Mouse (Mus musculus): Measurements from ENCODE around the gene Tmem11. TPM values are rescaled to one million over a fixed set of nuclear protein-coding genes. Genes with fewer than 3 reads are reported as not detected.

Tmem11 gene
- 58.7 and 65.7 TPM in 2 replicates for polyA plus RNA-seq (2015; fragmentation: Nextera tagmentation; extraction: Ambion mirVana)

DNA sequence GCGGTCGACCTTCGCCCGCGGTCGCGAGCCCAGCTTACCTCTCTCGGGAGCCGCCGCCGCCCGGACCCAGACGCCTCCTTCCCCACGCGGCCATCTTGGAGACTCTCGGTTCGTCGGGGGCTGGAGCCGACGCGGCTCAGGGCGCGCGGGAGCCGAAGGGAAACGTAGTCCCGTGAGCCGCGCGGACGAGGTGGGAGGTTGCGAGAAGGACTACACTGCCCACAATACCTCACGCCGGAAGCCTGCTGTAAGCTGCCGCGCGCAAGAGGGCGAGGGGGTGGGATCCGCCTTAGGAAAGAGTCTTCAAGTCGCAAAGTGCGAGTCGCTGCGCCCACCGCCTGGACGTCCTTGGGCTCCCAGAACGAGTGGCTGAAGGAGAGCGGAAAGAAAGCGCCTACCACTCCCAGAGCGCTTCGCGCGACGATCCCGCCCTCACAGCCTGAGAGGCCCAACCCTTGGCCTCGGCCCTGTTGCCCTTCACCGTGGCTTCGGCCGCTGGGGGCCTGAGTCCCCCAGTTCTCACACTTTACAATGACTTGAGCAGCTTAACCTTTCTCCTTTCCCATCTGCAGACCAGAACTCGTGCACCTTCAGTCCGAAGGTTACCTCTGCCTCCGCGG is at the start of gene Tmem11:
Gene Tmem11 (minus strand): TSS at position 598 of the 620 bp plus-strand sequence.
- WGBS = under 1% methylated on average over 57 of the region's 62 CpGs
- peak within 1 kb of the TSS; percentile 86 for H3K27ac ChIP-seq
- H3K4me3 ChIP-seq = peak within 1 kb of the TSS; percentile 89
- ATAC-seq = peak; percentile 100
- H3K4me1 ChIP-seq = peaks cover 51% of the 10 kb centered on the region
- H3K27me3 ChIP-seq = no peaks in the 10 kb centered on the region
- H3K4me2 ChIP-seq = peak within 1 kb of the TSS; percentile 68
- H3K36me3 ChIP-seq (ENCODE audit: poor library complexity, severe bottlenecking) = no peaks in the 10 kb centered on the region; the same call in 1 of the 2 replicates
- H3K9ac ChIP-seq = peak within 1 kb of the TSS; percentile 86
- H3K9me3 ChIP-seq (replicated peaks) = no peaks in the 10 kb centered on the region

DNA sequence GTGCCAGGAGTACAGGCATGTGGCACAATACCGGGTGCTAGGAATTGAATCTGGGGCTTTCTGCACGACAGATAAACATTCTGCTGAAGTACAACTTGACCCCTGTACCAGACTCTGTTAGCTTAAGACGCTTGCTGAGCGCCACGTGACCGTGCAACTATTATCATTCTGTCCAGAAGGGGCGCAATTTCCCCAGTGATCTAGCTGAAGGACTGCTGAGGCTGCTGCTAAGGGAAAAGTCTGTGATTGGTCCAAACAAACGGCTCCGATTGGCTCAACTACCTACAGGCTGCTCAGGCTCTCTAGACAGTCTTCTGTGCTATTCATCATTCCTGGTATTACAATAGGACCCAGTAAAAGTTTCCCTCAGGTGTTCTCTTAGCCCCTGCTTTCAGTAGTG is 48.2 kb upstream of the Tmem11 start:
- Histone ChIP-seq H3K4me3 (peak overlapping the region; percentile 21), H3K36me3 (ENCODE audit: poor library complexity, severe bottlenecking) (no peaks in the 10 kb centered on the region), H3K27me3 (peaks cover 6% of the 10 kb centered on the region; the same call in 1 of the 2 replicates), H3K9me3 (replicated peaks) (no peaks in the 10 kb centered on the region), H3K9ac (peak overlapping the region; percentile 17; the same call in 1 of the 2 replicates), H3K27ac (no peak overlapping the region), H3K4me2 (peak overlapping the region; percentile 48), H3K4me1 (peaks cover 16% of the 10 kb centered on the region)
- peak; percentile 74 for ATAC-seq
- 1% methylated on average over 9 of the region's 9 CpGs for WGBS

DNA sequence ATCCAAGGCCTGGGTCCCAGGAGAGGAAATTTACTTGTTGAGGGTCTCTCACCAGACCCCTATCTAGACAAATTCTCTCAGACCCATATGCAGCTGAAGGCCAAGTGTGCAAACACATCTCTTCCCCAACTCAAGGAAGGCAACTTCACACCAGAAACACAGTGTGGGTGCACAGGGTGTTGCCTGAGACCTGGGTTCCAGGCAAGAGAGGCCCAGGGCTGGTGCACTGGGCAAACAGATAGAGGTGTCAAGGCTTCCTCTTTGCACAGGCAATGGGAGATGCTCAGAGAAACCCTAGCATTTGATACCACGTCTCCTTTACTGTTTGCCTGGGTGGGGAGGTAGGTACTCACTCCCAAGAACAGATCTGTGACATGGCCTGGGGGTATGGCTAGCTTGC is 45.9 kb upstream of the Tmem11 start:
- Histone ChIP-seq H3K4me3 (no peak overlapping the region), H3K27ac (no peak overlapping the region), H3K9me3 (replicated peaks) (no peaks in the 10 kb centered on the region), H3K4me1 (peaks cover 10% of the 10 kb centered on the region), H3K27me3 (no peaks in the 10 kb centered on the region), H3K4me2 (no peak overlapping the region), H3K9ac (no peak overlapping the region), H3K36me3 (ENCODE audit: poor library complexity, severe bottlenecking) (no peaks in the 10 kb centered on the region)
- ATAC-seq = no peak
- WGBS = 88% methylated on average over 1 of the region's 1 CpGs

DNA sequence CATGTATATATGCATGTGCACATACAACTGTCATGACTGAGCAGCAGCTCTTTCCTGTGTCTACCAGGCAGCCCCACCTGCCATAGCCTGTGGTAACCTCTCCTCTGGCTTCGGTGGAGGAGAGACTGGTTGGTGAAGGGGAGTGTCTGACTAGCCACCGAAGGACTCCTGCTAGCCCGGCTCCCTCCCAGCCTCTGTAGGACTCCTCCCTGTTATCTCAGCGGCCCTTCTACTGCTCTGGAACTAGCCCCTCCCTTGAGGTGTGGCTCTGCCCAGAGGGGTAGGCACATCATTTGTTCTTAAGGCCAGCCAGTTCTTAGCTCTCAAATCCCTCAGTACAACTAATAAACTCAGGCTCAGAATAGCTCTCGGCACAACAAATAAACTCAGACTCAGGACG is 45.4 kb upstream of the Tmem11 start:
- H3K36me3 ChIP-seq (ENCODE audit: poor library complexity, severe bottlenecking) = no peaks in the 10 kb centered on the region
- WGBS = 63% methylated on average over 6 of the region's 6 CpGs
- no peak overlapping the region for H3K4me2 ChIP-seq
- no peak for ATAC-seq
- H3K27ac ChIP-seq = no peak overlapping the region
- H3K9ac ChIP-seq = no peak overlapping the region
- no peak overlapping the region for H3K4me3 ChIP-seq
- peaks cover 10% of the 10 kb centered on the region for H3K4me1 ChIP-seq
- H3K27me3 ChIP-seq = no peaks in the 10 kb centered on the region
- no peaks in the 10 kb centered on the region for H3K9me3 ChIP-seq (replicated peaks)

DNA sequence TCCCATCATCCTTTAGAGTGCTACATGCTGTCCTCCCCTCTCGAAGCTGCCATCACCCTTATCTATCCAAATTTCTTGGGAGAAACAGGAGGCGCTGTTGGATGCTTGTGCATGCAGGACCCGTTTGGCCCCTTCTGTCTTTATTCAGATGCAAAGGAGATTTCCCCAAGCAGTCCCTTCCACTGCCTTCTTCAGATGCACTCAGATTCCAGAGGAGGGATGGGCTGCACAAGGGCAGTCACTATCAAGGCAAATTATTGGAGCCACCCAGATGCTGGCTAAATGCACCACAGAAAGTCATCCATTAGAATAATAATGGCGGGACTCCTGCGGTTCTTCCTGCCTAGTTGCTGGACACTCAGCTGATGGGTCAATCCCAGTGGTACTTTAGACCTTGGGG is 43.9 kb upstream of the Tmem11 start:
- H3K9me3 ChIP-seq (replicated peaks) = no peaks in the 10 kb centered on the region
- WGBS = 66% methylated on average over 5 of the region's 5 CpGs

DNA sequence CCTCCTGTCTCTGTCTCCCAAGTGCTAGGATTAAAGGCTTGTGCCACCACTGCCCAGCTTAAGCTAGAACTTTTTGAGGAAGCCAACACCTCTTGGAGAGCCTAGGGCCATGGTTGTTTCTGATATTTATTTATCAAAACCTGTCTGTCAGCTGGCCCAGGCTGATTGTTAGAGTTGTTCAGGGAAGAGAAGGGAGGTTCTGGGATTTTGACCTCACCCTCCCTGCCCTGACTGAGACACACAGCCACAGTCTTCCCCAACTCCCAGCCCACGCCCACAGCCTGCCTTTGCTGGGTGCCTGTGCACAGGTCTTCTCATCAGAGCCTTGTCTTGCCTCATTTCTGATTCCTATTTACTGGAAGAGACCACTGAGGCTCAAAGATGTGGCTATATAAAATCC is 43.1 kb upstream of the Tmem11 start:
- Histone ChIP-seq H3K27ac (no peak overlapping the region), H3K9me3 (replicated peaks) (no peaks in the 10 kb centered on the region), H3K4me3 (no peak overlapping the region), H3K27me3 (no peaks in the 10 kb centered on the region), H3K9ac (no peak overlapping the region), H3K36me3 (ENCODE audit: poor library complexity, severe bottlenecking) (no peaks in the 10 kb centered on the region), H3K4me2 (no peak overlapping the region), H3K4me1 (peaks cover 4% of the 10 kb centered on the region; the same call in 1 of the 2 replicates)
- WGBS = 81% methylated on average over 1 of the region's 1 CpGs
- ATAC-seq = no peak

More for the DNA sequence above, 43.9 kb upstream of the Tmem11 start:
- Histone ChIP-seq H3K4me2 (no peak overlapping the region), H3K27me3 (no peaks in the 10 kb centered on the region), H3K27ac (no peak overlapping the region), H3K36me3 (ENCODE audit: poor library complexity, severe bottlenecking) (no peaks in the 10 kb centered on the region), H3K9ac (no peak overlapping the region), H3K4me1 (peaks cover 10% of the 10 kb centered on the region), H3K4me3 (no peak overlapping the region)
- ATAC-seq = no peak

DNA sequence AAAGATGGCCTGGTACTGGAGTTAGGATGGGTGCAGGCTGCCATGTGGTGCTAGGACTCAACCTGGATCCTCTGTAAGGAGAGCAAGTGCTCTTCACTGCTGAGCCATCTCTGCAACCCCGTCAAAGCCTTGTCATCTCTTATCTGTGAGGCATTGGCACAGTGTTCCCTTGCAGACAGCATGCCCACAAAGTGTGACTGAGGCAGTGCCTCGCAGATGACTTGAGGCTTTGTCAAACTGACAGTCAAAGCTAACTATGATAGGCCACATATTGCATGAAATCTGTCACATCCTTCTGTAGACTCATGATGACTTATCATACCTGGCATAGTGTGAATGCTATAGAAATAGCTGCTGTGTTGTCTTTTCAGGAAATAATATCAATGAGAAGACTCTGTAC is 40.9 kb upstream of the Tmem11 start:
- H3K4me3 ChIP-seq = no peak overlapping the region

DNA sequence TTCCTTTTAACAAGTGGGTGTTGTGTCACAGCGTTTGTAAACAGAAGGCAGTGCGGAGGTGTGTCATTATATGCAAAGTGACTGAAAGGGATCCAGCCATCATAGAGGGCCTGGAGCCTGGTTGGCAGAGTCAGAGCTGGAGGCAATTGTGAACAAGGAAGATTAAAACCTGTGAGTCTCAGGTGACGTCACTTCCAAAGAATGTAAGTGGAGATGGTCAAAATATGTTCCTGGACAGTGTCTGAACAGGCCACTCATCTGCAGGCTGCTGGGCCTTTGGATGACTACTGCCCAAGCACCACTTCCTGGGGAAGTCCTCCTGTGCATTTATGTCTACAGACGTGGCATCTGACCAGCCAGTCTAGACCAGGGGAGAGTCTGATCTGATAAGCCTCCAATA is 36.1 kb upstream of the Tmem11 start:
- no peaks in the 10 kb centered on the region for H3K9me3 ChIP-seq (replicated peaks)
- peaks cover 28% of the 10 kb centered on the region for H3K4me1 ChIP-seq
- H3K4me2 ChIP-seq = no peak overlapping the region
- H3K27ac ChIP-seq = no peak overlapping the region
- no peaks in the 10 kb centered on the region for H3K27me3 ChIP-seq
- no peak for ATAC-seq
- WGBS = 85% methylated on average over 4 of the region's 4 CpGs
- H3K4me3 ChIP-seq = no peak overlapping the region
- no peak overlapping the region for H3K9ac ChIP-seq
- H3K36me3 ChIP-seq (ENCODE audit: poor library complexity, severe bottlenecking) = no peaks in the 10 kb centered on the region

More for the DNA sequence above, 40.9 kb upstream of the Tmem11 start:
- no peak overlapping the region for H3K9ac ChIP-seq
- H3K27ac ChIP-seq = no peak overlapping the region
- no peaks in the 10 kb centered on the region for H3K9me3 ChIP-seq (replicated peaks)
- ATAC-seq = no peak; the same call in 1 of the 2 replicates
- H3K4me1 ChIP-seq = no peaks in the 10 kb centered on the region
- H3K4me2 ChIP-seq = no peak overlapping the region
- H3K27me3 ChIP-seq = no peaks in the 10 kb centered on the region
- 84% methylated on average over 2 of the region's 2 CpGs for WGBS
- H3K36me3 ChIP-seq (ENCODE audit: poor library complexity, severe bottlenecking) = no peaks in the 10 kb centered on the region

DNA sequence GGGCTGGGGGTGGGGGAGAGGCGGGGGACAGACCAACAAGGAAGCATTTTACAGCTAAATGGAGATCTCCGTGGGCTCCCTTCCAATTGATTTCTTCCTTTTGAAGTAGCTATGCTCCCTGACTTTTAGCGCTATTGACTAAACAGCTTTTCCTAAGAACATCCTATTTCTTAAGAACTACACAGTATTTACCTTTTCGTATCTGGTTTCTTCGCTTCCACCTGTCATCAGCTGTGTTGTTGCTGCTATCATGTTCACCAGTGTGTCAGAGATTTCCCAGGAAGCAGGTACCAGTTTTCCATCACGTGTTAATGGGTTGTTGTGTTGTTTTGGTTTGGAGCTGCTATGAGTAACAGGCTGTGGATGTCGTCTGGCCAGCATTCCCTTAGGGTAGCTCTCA is 35.4 kb upstream of the Tmem11 start, which contains the start of gene Natd1:
Gene Natd1 (minus strand): TSS at position 260 of the 400 bp plus-strand sequence.
- peak within 1 kb of the TSS; percentile 93 for H3K9ac ChIP-seq
- peaks cover 28% of the 10 kb centered on the region for H3K4me1 ChIP-seq
- WGBS = 34% methylated on average over 7 of the region's 7 CpGs
- H3K4me3 ChIP-seq = peak within 1 kb of the TSS; percentile 70
- H3K9me3 ChIP-seq (replicated peaks) = no peaks in the 10 kb centered on the region
- no peak for ATAC-seq
- peak within 1 kb of the TSS; percentile 84 for H3K4me2 ChIP-seq
- peak within 1 kb of the TSS; percentile 77 for H3K27ac ChIP-seq
- H3K36me3 ChIP-seq (ENCODE audit: poor library complexity, severe bottlenecking) = no peaks in the 10 kb centered on the region
- no peaks in the 10 kb centered on the region for H3K27me3 ChIP-seq

DNA sequence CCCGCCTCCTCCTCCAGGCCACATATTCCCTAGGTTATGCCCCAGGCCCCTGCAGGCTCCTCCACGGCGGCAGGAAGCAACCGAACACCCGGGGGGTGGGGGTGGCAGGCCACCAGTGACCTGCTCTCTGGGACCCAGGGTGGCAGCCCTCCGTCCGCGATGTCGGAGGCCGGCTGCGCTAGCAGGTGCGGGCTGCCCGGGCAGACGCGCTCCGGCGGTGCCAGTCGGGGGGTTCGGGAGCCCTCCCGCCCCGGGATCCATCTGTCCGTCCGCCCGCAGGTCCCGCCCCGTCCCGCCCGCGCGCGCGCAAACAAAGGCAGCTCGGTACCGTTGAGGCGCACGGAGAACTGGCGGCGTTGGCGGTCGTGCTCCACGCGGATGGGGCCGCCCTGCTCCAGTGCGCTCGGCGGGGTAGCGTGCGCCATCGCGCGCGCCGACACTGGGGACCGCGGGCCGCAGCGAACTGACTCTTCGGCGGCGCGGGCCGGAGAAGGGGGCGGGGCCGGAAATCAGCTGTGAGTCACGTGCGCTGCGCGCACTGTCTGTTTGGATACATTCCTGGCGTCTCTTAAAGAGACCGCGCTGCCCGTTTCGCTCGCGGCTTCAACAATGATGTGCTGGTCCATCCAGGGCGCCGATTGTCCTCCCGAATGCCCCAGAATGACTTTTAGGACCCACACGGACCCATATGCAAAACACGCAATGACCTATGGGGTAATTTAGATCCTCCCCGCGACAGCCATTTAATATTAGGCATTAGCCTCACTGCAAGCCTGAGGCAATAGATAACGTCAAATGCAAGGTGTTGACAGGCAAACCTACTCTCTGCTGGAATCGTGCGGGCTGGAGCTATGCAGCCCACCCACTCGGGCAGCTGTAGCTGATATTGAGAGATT is 34.5 kb upstream of the Tmem11 start:
- peak overlapping the region; percentile 70 for H3K4me3 ChIP-seq
- H3K9me3 ChIP-seq (replicated peaks) = no peaks in the 10 kb centered on the region
- peak; percentile 95 for ATAC-seq
- peak overlapping the region; percentile 77 for H3K27ac ChIP-seq
- H3K4me2 ChIP-seq = peak overlapping the region; percentile 84
- H3K9ac ChIP-seq = peak overlapping the region; percentile 93
- no peaks in the 10 kb centered on the region for H3K36me3 ChIP-seq (ENCODE audit: poor library complexity, severe bottlenecking)
- under 1% methylated on average over 72 of the region's 86 CpGs for WGBS
- H3K27me3 ChIP-seq = no peaks in the 10 kb centered on the region
- H3K4me1 ChIP-seq = peaks cover 28% of the 10 kb centered on the region

DNA sequence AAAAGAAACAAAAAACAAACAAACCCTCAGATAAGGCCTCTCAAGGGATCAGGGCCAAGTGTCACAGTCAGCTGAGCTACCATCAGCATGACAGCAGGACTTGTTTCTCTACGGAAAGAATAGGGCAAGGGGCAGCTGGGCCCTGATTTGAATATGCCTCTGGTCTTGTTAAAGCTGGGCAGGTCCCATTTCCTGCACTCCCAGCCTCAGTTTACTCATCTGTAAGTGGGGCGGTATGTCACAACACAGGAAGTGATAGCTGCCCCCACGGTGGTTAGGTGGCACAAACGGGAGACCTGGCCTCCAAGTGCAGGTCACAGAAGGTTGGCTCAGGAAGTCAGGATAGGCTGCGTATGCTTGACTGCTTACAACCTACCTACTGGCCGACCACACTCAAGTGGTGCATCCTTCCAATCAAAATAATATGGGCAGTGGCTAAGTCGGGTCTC is 33.5 kb upstream of the Tmem11 start:
- Histone ChIP-seq H3K4me2 (peak overlapping the region; percentile 84), H3K36me3 (ENCODE audit: poor library complexity, severe bottlenecking) (no peaks in the 10 kb centered on the region), H3K27ac (no peak overlapping the region), H3K4me1 (peaks cover 28% of the 10 kb centered on the region), H3K4me3 (peak overlapping the region; percentile 70), H3K27me3 (no peaks in the 10 kb centered on the region), H3K9me3 (replicated peaks) (no peaks in the 10 kb centered on the region), H3K9ac (peak overlapping the region; percentile 93)
- ATAC-seq = no peak
- WGBS = 32% methylated on average over 7 of the region's 7 CpGs

DNA sequence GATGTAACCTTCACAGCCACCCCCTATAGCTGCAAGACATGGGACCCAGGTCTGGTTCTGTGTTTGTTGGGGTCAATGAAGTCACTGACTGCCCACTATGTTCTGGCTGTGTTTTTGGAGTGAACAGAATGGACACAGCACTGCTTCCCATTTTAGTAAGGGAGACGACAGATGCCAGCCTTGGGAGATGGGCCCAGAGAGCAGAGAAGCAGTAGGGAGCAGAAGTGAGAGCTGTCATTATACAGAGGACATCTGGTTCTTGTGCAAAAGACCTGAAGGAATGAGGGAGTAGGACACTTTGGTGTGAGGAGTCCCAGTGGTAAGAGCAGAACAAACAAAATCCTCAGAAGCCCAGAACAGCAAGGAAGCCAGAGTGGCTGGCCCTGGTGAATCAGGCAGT is 30.6 kb upstream of the Tmem11 start:
- Histone ChIP-seq H3K9ac (no peak overlapping the region), H3K27me3 (no peaks in the 10 kb centered on the region), H3K4me2 (no peak overlapping the region), H3K27ac (no peak overlapping the region), H3K36me3 (ENCODE audit: poor library complexity, severe bottlenecking) (peaks cover 23% of the 10 kb centered on the region), H3K9me3 (replicated peaks) (no peaks in the 10 kb centered on the region), H3K4me3 (no peak overlapping the region), H3K4me1 (peaks cover 24% of the 10 kb centered on the region)
- WGBS = 77% methylated on average over 1 of the region's 1 CpGs
- no peak for ATAC-seq
